Mouse (Mus musculus): Measurements from ENCODE around the gene Vdac1. TPM values are rescaled to one million over a fixed set of nuclear protein-coding genes. Genes with fewer than 3 reads are reported as not detected.

Gene Vdac1
- polyA plus RNA-seq, 1 experiment from 2014 or later = 293 TPM

DNA sequence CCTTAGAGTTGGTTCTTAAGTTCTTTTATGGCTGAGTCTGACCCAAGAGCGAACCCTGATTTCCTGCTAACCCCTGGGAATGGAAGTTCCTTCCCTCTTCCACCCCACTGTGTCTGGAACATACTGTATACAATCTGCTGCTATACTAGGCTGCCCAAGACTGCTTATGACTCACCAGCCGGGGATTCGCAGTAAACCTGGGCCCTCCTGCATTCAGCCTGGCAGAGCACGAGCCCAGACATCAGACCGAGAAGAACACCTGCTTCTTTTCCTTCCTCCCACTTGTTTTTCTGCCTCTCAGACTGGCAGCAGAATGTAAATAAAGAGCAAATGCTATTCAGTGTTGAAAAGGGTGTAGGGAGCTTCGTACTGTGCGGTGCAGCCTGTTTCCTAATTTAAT lies 24.7 kb upstream of the Vdac1 start:
- 59% methylated on average over 7 of the region's 7 CpGs for WGBS
- Histone ChIP-seq H3K27me3 (no peaks in the 10 kb centered on the region), H3K9ac (replicated peaks) (no peak overlapping the region), H3K9me3 (no peaks in the 10 kb centered on the region), H3K27ac (replicated peaks) (peak overlapping the region; percentile 72), H3K4me1 (peaks cover 21% of the 10 kb centered on the region), H3K36me3 (no peaks in the 10 kb centered on the region), H3K4me3 (no peak overlapping the region), H3K4me2 (replicated peaks) (no peak overlapping the region)
- peak; percentile 75 for ATAC-seq (replicated peaks)

- no peak for ATAC-seq (replicated peaks)
- WGBS = 51% methylated on average over 10 of the region's 10 CpGs
- Histone ChIP-seq H3K27ac (replicated peaks) (no peak overlapping the region), H3K4me2 (replicated peaks) (no peak overlapping the region), H3K36me3 (no peaks in the 10 kb centered on the region), H3K9ac (replicated peaks) (no peak overlapping the region), H3K4me1 (peaks cover 15% of the 10 kb centered on the region), H3K27me3 (no peaks in the 10 kb centered on the region), H3K9me3 (no peaks in the 10 kb centered on the region), H3K4me3 (no peak overlapping the region)
Observed at GRCm38 (mm10) chr11:52337651-52338295, 22.9 kb upstream of the Vdac1 start.

DNA sequence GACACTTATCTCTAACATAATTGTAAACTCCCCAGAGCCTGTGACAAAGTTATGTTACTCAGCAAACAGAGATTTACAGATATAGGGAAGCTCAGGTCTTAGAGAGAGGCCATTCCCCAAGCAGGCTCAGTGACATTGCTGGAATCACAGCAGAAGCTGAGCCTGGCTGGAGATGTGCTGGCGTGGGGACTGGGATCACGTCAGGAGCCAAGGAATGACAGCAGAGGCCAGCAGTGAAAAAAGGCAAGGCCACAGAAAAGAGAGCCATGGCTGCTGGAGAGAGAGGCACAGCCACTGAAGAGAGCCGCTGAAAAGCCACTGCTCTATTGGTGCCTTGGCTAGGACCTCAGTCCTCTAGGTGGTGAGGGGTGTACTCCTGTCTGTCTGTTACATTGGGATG lies 22.3 kb upstream of the Vdac1 start:
- no peak overlapping the region for H3K4me2 ChIP-seq (replicated peaks)
- no peaks in the 10 kb centered on the region for H3K9me3 ChIP-seq
- ATAC-seq (replicated peaks) = no peak
- H3K27me3 ChIP-seq = no peaks in the 10 kb centered on the region
- WGBS = 74% methylated on average over 3 of the region's 3 CpGs
- H3K27ac ChIP-seq (replicated peaks) = no peak overlapping the region
- H3K4me3 ChIP-seq = no peak overlapping the region
- no peak overlapping the region for H3K9ac ChIP-seq (replicated peaks)
- peaks cover 9% of the 10 kb centered on the region for H3K4me1 ChIP-seq
- H3K36me3 ChIP-seq = no peaks in the 10 kb centered on the region

DNA sequence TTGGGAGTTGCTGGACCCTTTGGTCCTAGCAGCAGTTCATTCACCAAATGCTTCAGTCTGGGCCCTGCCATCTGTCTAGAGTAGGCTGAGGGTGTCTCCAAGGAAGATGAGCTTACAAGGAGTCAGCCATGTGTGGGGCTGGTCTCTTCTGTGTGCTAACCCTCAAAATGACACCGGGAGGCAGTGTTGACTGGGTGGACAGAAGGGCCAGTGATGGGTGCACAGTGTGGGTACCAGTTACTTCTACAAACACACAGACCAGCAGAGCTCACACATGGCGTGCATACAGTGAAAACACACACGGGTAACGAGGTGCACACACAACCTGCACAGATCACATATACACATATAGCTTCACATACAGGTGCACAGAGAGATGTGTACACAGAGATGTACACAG lies 21.6 kb upstream of the Vdac1 start:
- Histone ChIP-seq H3K4me1 (peaks cover 4% of the 10 kb centered on the region; the same call in 1 of the 2 replicates), H3K9ac (replicated peaks) (no peak overlapping the region), H3K36me3 (no peaks in the 10 kb centered on the region), H3K4me2 (replicated peaks) (no peak overlapping the region), H3K4me3 (no peak overlapping the region), H3K27ac (replicated peaks) (no peak overlapping the region), H3K9me3 (no peaks in the 10 kb centered on the region), H3K27me3 (no peaks in the 10 kb centered on the region)
- 90% methylated on average over 4 of the region's 4 CpGs for WGBS
- no peak for ATAC-seq (replicated peaks)

DNA sequence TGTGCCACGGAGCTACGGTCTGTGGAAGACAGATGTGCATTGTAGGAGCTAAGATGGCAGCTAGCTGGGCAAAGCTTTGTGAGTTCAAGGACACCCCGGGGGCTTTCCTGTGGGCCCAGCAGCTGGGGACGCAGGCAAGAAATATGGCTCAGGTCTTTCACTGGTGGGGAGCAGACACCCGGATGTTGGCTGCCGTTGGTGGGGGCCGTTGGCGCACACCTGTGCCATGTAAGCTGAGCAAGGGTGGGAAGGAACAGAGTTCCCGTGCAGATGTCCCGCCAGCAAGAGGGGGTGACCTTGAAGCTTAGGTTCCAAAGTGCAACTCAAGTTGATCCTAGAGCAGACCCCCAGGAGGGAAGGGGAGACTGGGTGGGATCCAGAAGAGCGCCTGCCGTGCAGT lies 21.1 kb upstream of the Vdac1 start:
- Histone ChIP-seq H3K27me3 (no peaks in the 10 kb centered on the region), H3K9ac (replicated peaks) (no peak overlapping the region), H3K4me1 (peaks cover 4% of the 10 kb centered on the region; the same call in 1 of the 2 replicates), H3K4me3 (no peak overlapping the region), H3K27ac (replicated peaks) (no peak overlapping the region), H3K4me2 (replicated peaks) (no peak overlapping the region), H3K9me3 (no peaks in the 10 kb centered on the region), H3K36me3 (no peaks in the 10 kb centered on the region)
- no peak for ATAC-seq (replicated peaks)
- 92% methylated on average over 12 of the region's 12 CpGs for WGBS

GRCm38 (mm10) chr11:52340123-52340864 lies 20.4 kb upstream of the Vdac1 start:
- WGBS = 86% methylated on average over 12 of the region's 12 CpGs
- H3K9me3 ChIP-seq = no peaks in the 10 kb centered on the region
- no peak for ATAC-seq (replicated peaks)
- H3K4me2 ChIP-seq (replicated peaks) = no peak overlapping the region
- H3K4me3 ChIP-seq = no peak overlapping the region
- H3K27ac ChIP-seq (replicated peaks) = no peak overlapping the region
- no peak overlapping the region for H3K9ac ChIP-seq (replicated peaks)
- H3K36me3 ChIP-seq = no peaks in the 10 kb centered on the region
- no peaks in the 10 kb centered on the region for H3K27me3 ChIP-seq
- H3K4me1 ChIP-seq = peaks cover 4% of the 10 kb centered on the region; the same call in 1 of the 2 replicates

DNA sequence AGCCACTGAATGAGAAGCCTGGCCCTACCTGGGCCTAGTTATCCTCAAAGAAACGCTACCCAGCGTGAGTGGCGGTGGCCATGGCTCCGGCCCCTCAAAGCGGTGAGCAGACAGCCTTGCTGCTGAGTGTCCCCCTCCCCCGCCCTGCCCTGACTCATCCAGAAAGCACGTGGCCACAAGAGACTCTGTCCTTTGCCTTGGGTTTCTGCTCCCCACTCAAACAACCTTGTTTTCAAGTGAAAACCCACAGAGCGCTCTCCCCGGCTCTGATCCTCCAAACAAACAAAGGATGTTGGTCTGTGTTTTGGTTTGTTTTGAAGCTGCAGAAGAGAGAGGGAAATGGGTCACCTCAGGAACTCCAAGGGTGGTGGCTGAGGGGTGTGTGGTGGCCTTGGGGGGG lies 19.7 kb upstream of the Vdac1 start:
- 63% methylated on average over 9 of the region's 9 CpGs for WGBS
- no peaks in the 10 kb centered on the region for H3K4me1 ChIP-seq
- H3K36me3 ChIP-seq = no peaks in the 10 kb centered on the region
- H3K9ac ChIP-seq (replicated peaks) = no peak overlapping the region
- no peak overlapping the region for H3K27ac ChIP-seq (replicated peaks)
- no peak overlapping the region for H3K4me3 ChIP-seq
- no peak overlapping the region for H3K4me2 ChIP-seq (replicated peaks)
- no peaks in the 10 kb centered on the region for H3K27me3 ChIP-seq
- H3K9me3 ChIP-seq = no peaks in the 10 kb centered on the region
- no peak for ATAC-seq (replicated peaks)

DNA sequence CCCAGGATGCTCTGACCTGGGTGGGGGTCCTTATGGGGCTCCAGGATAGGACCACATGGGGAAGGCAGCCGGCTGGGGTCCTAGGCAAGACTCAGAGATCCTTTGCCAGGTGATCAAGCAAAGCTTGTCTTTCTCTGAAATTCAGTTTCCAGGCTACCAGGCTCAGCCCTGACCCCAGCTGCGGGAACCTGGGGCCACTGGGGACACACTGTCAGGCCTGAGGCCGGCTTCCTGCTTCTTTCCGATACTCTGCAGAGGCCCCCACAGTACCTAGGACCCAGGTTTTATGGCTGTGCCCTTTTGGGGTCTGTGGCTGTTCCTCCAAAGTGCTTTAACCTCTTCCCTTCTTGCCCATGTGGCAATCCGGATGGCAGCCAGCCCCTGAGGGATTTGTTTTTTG lies 19.2 kb upstream of the Vdac1 start:
- Histone ChIP-seq H3K4me3 (no peak overlapping the region), H3K4me2 (replicated peaks) (no peak overlapping the region), H3K36me3 (no peaks in the 10 kb centered on the region), H3K27ac (replicated peaks) (no peak overlapping the region), H3K9me3 (no peaks in the 10 kb centered on the region), H3K4me1 (peaks cover under 1% of the 10 kb centered on the region; the same call in 1 of the 2 replicates), H3K27me3 (no peaks in the 10 kb centered on the region), H3K9ac (replicated peaks) (no peak overlapping the region)
- WGBS = 84% methylated on average over 5 of the region's 5 CpGs
- no peak for ATAC-seq (replicated peaks)

GRCm38 (mm10) chr11:52342296-52342695 lies 18.4 kb upstream of the Vdac1 start:
- no peak overlapping the region for H3K4me3 ChIP-seq
- H3K27me3 ChIP-seq = no peaks in the 10 kb centered on the region
- H3K4me2 ChIP-seq (replicated peaks) = no peak overlapping the region
- no peaks in the 10 kb centered on the region for H3K36me3 ChIP-seq
- ATAC-seq (replicated peaks) = no peak
- H3K9me3 ChIP-seq = no peaks in the 10 kb centered on the region
- H3K9ac ChIP-seq (replicated peaks) = no peak overlapping the region
- H3K4me1 ChIP-seq = peaks cover 4% of the 10 kb centered on the region; the same call in 1 of the 2 replicates
- 75% methylated on average over 4 of the region's 4 CpGs for WGBS
- H3K27ac ChIP-seq (replicated peaks) = no peak overlapping the region

DNA sequence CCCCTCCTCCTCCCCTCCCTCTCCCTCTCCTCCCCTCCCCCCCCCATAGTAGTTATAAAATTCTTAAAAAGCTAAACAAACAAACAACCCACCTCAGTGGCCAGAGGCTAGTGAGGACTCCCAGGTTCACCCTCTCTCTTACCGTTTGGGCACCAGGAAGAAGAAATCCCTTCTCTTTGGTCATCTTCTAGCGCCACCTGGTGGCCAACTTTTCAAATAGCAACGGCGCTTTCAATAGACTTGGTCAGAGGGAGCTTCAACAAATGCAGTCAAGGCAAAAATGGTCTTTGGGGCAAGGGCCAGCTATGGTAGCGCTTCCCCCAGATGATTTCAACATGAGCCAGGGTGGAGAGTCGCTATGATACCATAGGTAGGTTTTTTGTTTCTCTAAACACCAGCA lies 17.5 kb upstream of the Vdac1 start:
- Histone ChIP-seq H3K4me1 (peaks cover 4% of the 10 kb centered on the region; the same call in 1 of the 2 replicates), H3K4me2 (replicated peaks) (no peak overlapping the region), H3K36me3 (no peaks in the 10 kb centered on the region), H3K27ac (replicated peaks) (no peak overlapping the region), H3K4me3 (no peak overlapping the region), H3K9me3 (no peaks in the 10 kb centered on the region), H3K27me3 (no peaks in the 10 kb centered on the region), H3K9ac (replicated peaks) (no peak overlapping the region)
- no peak; the same call in 1 of the 2 replicates for ATAC-seq (replicated peaks)
- 1% methylated on average over 6 of the region's 6 CpGs for WGBS

DNA sequence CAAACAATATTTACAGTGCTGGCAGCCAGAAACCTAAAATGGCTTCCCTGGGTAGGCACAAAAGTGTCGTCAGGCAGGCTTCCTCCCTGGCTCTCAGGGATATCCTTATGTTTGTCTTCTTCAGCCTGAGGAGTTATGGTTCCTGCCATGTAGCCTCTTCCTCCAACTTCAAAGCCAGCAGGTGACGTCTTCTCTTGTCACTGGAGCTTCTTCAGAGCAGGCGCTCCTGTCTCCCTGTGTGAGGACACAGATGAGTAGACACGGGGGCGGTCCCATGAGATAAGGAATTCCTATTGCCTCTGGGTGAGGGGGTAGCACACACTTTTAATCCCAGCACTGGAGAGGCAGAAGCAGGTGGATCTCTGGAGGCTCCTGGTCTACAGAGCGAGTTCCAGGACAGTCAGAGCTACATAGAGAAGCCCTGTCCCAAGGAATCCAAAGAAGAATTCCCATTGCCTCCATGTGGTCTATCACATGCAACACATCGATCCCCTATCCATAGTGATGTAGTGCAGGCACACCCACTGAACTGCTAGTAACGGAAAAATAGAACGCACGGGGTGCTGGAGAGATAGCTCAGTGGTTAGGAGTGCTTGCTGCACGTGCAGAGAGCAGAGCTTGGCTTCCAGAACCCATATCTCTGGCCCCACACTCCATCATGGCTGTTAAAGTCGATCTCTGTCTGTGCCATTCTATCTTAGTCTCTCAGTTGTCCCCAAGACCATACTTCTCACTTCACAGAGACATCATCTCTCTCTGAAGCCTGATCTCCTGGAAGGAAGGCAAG lies 15.5 kb upstream of the Vdac1 start:
- Histone ChIP-seq H3K4me2 (replicated peaks) (no peak overlapping the region), H3K4me1 (peaks cover 4% of the 10 kb centered on the region; the same call in 1 of the 2 replicates), H3K27me3 (no peaks in the 10 kb centered on the region), H3K27ac (replicated peaks) (no peak overlapping the region), H3K9ac (replicated peaks) (no peak overlapping the region), H3K36me3 (no peaks in the 10 kb centered on the region), H3K4me3 (no peak overlapping the region), H3K9me3 (no peaks in the 10 kb centered on the region)
- 83% methylated on average over 12 of the region's 12 CpGs for WGBS
- no peak for ATAC-seq (replicated peaks)

Measured in forebrain, embryonic 15.5 days (tissue).